Mouse (Mus musculus): ENCODE data around the gene Kcnc2. TPM values are rescaled to one million over a fixed set of nuclear protein-coding genes. Genes with fewer than 3 reads are reported as not detected.
"Not testable (repeated sequence)": the region's sequence is repeated elsewhere in the genome, so short reads cannot be mapped to it uniquely, and the experiment has no call there.

The Kcnc2 gene
- not detected in 2 replicates for total RNA-seq (2017)

DNA sequence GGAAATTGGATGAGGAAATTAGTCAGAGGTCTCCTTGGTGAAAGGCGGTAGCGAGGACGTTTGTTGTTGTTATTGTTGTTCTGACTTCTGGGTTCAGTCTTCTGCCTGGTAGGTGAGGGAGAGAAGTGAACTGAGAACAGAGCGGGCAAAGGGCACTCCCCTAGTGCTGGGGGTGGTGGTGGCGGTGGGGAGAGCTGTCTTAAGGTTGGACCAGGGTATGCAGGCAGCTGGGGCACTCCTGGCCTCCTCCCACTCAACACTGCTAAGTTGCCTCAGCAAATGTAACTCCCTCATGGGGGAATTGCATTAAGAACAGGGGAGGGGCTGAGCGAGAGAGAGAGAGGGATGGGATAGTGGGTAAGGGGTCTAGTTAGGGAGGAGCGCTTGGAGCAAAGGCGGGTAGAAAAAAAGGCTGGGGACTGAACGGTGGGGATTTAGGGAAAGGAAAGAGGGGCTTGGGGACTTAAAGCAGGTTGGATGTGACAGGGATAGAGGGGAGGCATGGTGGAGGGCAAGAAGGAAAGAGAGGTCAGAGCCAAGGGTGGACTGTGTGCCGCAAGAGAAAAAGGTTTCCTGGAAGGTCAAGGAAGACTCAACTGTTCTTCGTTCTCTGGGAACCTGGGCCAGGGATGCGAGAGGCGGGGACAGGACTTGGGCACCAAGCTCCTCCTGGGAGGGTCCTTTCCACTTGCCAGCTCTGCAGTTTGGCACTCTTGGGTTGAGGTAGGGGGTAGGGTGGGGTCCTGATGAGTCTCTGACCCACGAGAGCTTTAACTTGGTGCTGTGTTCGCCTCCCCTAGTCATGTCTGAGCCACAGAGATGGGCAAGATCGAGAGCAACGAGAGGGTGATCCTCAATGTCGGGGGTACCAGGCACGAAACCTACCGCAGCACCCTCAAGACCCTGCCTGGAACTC lies at the start of gene Kcnc2:
Gene Kcnc2, plus strand, starts transcription at position 235 of the 916 bp plus-strand sequence.
- ATAC-seq (ENCODE audit: extremely low read depth, insufficient number of reproducible peaks, low FRiP score, poor library complexity, severe bottlenecking): no peak

DNA sequence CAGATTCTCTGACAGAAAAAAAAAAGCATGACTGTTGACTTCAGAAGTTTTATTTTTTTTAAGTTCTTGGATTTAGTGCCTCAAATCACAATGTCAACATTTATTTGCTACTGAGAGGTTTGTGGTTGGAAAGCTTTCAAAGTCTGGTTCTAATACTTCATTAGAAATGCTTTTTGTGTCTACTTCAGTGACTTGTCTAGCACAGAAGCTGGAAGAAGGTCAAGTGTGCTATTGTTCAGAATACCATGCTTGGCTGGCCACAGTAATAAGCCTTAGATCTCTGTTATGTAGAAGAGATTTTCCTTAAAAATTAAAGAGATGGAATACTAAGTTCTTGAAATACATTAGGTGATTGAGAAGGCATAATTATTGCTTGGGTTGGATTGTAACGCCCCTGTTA lies 43.8 kb upstream of the Kcnc2 start:
- no peak for ATAC-seq (ENCODE audit: extremely low read depth, insufficient number of reproducible peaks, low FRiP score, poor library complexity, severe bottlenecking)

DNA sequence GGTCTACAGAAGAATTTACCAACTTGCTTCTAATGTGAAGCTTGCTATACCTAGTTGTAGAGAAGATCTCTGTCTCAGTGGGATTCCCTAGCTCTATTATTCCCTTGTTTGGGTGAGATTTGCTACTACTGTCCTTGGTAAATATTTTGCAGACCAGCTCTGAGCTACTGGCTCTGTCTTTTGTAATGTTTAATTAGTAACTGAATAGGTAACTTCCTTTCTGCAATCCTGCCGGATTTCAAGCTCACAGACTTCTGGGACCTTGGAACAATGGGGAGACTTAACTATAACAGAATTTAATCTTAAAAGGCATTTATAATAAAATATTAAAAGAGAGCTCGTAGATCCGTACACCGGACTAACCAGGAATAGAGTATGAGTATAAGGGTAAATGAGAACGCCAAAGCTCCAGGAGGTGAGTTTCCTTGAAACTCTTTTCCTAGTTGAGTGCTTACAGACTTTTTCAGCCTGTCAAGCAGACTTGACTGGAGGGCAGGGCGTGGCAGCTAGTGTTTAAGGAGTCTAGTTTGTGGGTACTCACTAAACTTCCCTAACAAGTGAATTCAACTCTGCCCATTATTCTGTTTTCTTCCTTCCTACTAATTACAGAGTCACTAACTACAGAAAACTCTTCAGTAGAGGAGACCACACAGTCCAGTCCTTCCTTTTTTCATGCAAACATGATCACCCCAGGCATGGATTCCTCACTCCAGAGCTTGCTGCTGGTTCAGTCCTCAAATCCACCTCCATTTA lies 41.7 kb upstream of the Kcnc2 start:
- not testable (repeated sequence) for ATAC-seq (ENCODE audit: extremely low read depth, insufficient number of reproducible peaks, low FRiP score, poor library complexity, severe bottlenecking)

DNA sequence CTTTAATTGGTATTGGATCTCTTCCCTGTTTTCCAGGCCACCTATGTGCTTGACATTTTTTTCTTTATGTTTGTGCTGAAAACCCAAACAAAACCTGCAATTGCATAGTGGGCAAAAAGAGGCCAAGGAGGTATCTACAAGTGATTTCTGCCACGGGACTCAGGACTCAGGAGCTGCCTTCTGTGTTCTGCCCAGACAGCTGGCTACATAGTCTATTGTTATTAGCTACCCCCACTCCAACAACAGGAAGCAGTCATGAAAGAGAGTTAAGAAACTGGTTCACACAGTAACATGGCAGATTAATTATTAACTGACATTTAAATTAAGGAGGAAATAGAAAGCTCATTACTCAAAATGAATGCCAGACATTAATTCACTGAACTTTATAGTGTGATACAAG lies 38.2 kb upstream of the Kcnc2 start:
- ATAC-seq (ENCODE audit: extremely low read depth, insufficient number of reproducible peaks, low FRiP score, poor library complexity, severe bottlenecking): not testable (repeated sequence)

DNA sequence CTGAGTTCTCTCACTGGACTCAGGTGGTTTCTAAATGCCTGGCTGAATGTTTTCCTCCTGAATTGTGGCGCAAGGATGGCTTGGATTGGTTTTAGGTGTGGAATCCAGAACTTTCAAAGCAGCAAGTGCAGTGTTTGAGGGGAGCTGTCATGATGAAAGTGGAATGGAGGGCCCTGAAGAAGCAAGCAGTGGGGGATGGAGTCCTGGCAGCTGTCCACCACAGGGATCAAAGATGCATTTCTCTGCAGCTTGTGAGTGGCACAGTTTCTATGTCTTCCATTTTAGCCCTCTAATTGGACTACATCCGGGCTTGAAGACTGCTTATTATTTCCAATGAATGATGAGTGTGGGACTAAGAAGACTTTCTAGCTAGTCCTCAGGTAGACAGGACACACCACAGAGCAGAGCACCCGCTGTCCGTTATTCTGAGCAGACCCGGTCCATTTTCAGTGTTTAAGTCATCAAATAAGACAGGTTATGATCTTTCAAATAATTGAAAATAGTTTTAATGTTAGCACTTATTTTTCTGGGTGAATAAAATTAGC lies 35.5 kb upstream of the Kcnc2 start:
- not testable (repeated sequence) for ATAC-seq (ENCODE audit: extremely low read depth, insufficient number of reproducible peaks, low FRiP score, poor library complexity, severe bottlenecking)

DNA sequence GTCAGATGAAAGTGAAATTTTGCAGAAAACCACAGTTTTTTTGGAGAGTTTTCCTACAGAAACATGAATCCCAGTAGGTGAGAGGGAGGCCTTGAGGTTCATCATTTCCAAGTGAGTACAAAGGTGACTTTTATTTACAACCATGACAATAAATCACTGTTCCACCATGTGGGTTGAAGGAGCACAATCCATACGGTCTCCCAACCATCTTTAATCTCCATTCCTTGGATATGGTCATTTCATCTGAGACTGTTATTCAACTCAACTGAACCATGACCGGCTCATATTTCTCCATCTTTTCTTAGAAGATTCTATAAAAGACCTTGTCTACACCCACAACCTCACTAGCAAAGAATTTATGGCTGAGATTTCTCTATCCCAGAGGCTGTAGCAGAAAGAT lies 22.6 kb upstream of the Kcnc2 start:
- no peak for ATAC-seq (ENCODE audit: extremely low read depth, insufficient number of reproducible peaks, low FRiP score, poor library complexity, severe bottlenecking)

DNA sequence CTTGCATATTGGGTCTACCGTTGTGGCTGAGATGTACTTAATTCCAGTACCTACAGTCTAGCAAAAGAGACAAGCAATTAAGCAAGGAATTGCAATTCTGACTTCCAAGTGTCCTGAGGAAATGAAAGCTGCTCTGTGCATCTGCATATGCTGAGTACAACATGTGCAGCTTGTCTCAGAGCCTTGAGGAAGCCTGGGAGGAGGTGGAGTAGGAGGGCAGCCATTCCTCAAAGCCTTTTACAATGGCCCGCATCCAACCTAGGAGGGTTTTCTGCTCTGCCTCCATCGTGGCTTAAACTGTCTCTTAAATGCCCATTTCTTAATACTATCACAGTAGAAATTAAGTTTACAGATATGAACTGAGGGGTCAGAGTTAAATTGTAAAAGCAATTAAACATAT lies 7.5 kb upstream of the Kcnc2 start:
- no peak for ATAC-seq (ENCODE audit: extremely low read depth, insufficient number of reproducible peaks, low FRiP score, poor library complexity, severe bottlenecking)

DNA sequence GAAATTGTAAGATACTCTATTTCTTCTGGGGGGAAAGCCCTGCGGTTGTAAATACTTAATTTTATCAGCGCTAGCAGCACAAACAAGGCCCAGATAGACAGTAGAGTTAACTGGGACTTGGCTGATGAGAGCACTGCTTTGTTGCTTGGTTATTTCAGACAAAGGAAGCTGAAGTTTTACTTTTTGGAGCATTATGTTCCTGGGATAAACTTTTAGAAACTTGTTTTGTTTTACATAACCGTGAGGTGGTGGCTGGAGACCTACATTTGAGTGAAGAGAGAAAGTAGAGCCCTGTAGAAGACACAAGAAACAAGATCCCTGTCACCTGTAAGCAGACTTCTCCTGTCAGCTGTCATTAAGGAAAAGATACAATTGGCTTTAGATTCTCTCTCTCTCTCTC lies 1.4 kb upstream of the Kcnc2 start:
- ATAC-seq (ENCODE audit: extremely low read depth, insufficient number of reproducible peaks, low FRiP score, poor library complexity, severe bottlenecking): no peak

DNA sequence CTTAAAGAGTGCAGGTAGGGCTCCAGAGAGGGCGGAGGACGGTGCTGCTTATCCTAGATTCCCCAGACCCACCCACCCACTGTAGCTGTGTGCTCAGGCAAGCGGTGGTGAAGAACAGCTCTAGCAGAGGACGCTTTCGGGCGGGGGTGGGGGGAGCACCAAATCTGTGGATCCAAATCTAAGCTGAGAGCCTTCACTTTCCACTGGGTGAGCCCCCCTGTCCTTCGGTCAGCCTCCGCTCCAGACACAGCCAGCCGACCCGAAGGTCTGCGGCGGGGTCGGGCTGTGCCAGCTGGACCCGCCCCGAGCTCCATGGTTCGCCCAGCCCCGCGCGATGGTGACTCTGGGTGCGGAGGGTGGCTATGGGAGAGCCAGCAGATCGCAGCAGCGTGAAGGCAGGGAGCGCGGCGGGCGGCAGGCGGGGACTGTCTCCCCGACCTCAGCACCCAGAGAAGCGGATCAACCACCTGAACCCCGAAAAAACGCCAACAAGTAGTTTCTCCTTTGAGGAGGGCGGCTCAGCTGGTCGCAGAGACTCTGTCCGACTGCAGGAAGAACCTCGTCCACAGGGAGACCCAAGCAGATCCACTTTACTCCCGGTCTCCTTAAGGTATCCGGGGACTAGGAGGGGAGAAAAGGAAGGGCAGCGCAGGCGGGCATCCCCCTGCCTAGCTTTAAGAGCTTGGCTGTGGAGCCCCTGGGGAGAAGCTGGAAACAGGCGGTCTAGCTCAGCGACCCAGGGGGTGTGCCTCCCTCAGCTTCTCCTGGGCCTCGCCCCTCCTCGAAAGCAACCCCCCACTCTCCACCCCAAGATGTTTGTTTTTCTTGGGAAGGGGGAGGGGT lies 761 bp upstream of the Kcnc2 start:
- no peak for ATAC-seq (ENCODE audit: extremely low read depth, insufficient number of reproducible peaks, low FRiP score, poor library complexity, severe bottlenecking)

DNA sequence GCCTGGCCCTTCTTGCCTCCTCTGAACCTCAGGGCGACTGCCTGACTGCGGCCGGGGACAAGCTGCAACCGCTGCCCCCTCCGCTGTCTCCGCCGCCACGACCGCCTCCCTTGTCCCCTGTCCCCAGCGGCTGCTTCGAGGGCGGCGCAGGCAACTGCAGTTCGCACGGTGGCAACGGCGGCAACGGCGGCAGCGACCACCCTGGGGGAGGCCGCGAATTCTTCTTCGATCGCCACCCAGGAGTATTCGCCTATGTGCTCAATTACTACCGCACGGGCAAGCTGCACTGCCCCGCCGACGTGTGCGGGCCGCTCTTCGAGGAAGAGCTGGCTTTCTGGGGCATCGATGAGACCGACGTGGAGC lies 863 bp downstream of the Kcnc2 start:
- ATAC-seq (ENCODE audit: extremely low read depth, insufficient number of reproducible peaks, low FRiP score, poor library complexity, severe bottlenecking): no peak

DNA sequence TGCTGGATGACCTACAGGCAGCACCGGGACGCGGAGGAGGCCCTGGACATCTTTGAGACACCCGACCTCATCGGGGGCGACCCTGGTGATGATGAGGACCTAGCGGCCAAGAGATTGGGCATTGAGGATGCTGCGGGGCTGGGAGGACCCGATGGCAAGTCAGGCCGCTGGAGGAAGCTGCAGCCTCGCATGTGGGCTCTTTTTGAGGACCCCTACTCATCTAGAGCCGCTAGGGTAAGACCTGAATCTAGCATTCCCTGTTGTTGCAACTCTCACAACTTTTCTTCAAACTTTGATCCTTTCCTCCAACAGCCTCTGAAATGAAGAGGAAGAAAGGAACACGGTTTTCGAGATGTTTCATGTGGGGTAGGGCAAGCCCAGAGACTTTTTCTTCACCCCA lies 1.2 kb downstream of the Kcnc2 start:
- no peak for ATAC-seq (ENCODE audit: extremely low read depth, insufficient number of reproducible peaks, low FRiP score, poor library complexity, severe bottlenecking)

DNA sequence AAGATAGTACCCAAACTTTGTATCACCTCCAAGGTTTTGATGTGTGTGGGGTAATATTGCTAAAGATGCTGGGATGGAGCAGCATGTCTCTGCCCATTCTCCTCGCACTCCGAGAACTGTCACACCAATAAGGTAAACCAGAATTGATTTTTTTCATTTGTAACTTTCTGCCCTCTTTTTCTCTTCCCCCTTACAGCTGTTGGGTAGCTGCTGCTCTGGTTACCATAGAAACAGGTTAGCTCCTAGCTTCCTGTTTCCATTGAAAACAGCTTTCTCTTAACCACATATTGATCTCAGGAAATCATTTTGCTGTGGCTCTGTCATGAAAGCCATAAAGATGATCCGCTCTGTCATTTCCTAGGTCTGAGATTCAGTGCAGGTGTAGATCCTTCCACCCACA lies 7.1 kb downstream of the Kcnc2 start:
- ATAC-seq (ENCODE audit: extremely low read depth, insufficient number of reproducible peaks, low FRiP score, poor library complexity, severe bottlenecking): no peak

DNA sequence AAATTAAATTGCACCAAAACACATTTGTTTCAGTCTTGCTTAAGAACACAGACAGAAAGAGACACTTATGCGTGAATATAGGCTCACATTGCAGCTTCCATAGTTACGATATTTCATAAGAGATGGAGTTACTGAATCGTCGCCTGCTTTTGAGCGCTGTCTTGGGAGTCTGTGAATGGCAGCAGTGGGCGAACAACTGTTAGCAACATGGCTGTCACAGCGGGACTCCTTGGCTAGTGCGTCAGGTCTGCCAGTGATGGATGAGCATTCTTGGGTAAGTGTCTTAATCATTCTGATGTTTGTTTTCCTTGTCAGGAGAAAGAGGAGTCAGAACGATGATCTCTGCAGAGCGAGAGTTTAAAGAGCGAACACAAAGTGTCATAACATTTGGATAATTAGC lies 44.2 kb downstream of the Kcnc2 start:
- no peak for ATAC-seq (ENCODE audit: extremely low read depth, insufficient number of reproducible peaks, low FRiP score, poor library complexity, severe bottlenecking)

DNA sequence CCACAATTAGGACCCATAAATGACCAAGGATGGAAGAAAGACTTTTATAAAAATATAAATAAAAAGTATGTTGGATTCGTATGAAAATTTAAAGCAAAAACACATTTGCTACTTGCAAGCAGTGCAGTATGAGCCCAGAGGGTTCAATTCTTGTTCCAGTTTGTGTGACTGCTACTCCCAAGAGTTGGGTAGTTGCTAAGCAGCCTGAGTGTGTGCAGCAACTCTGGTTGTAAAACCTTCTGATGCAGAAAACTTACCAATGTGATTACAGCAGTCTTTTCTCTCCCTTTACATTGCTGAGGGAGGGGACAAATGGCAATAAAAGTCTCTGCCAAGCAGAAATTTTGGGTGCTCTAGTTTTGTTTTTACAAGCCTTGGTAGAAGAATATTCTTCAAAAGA lies 46.9 kb downstream of the Kcnc2 start:
- ATAC-seq (ENCODE audit: extremely low read depth, insufficient number of reproducible peaks, low FRiP score, poor library complexity, severe bottlenecking): no peak

DNA sequence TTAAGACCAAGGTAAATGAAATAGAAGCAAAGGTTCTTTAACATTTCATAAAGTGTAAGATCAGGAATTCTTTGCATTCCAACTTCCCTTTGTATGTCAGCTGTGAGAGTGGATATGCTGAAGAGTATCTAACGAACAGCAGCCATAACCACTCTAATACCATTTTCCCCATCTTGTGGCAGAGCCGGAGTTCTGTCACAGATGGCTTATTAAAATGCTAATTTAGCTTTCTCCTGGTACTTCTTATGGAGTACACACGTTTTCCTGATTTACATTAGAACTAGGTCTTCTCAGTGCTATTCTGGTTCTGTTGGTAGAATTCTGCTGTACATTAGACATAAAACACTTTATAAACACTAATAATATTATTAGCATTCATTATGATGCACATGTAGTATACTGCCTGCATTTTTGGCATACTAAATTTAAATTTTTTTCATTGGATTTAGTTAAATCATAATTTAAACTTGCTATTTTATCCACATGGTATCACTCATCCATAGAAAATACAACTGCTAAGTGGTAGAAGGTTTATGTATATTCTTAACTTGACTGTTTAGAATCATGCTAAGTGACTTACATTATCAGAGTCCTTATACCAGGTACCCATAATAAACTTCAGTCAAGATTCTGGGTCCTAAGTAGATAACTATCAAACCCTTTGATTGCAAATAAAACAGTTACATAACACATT lies 86.9 kb downstream of the Kcnc2 start:
- no peak for ATAC-seq (ENCODE audit: extremely low read depth, insufficient number of reproducible peaks, low FRiP score, poor library complexity, severe bottlenecking)

DNA sequence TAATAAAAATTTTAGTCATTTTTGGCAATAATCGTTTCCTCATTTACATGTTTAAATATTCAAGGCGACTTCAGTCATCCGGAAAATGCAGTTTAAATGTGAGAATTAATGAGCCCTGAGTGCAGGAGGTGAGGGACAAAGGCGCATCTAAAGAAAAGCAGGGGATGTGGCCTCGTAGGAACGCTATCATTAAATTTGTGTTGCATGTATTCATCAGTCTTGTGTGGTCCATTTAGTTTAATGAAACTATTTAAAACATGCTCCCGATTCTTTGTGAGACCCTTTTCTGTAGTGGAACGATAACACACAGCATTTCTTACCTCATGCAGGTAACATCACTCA lies 87.4 kb downstream of the Kcnc2 start:
- no peak for ATAC-seq (ENCODE audit: extremely low read depth, insufficient number of reproducible peaks, low FRiP score, poor library complexity, severe bottlenecking)

DNA sequence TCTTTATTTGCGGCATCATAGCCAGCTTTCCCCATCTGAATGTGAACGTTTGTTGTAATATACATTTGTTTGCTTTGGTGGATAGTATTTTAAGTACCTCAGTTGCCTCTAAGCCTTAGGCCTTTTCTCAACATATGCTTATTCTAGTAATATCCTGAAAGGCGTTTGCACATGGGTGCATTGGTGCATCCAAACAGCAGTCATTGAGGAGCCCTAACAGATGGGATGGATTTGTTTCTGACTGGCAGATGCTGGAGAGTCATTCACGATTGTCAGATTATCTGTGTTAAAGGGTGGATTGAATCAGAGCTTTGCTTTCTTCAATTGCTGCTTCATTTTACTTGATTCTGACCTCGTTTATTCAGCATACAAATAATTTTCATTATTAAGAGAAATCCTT lies 89.8 kb downstream of the Kcnc2 start:
- ATAC-seq (ENCODE audit: extremely low read depth, insufficient number of reproducible peaks, low FRiP score, poor library complexity, severe bottlenecking): no peak

DNA sequence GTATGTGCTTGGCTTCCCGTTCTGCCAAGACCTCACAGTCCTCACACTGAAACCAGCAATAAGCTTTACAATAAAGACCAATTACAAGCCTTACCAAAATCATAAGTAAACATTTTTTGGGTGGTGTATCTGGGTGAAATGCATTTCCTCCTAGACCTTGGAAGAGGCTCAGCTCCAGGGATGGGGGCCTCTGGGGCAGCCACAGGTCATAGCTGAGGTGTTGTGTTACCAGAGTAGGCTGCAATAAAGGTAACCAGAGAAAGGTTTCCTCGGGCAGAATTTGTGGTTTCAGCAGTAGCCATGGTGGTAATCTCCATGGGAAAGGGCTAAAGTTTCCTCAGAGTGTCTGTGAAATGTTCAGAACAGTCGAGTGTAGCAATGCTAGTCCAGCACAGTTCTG lies 97.4 kb downstream of the Kcnc2 start:
- ATAC-seq (ENCODE audit: extremely low read depth, insufficient number of reproducible peaks, low FRiP score, poor library complexity, severe bottlenecking): no peak

DNA sequence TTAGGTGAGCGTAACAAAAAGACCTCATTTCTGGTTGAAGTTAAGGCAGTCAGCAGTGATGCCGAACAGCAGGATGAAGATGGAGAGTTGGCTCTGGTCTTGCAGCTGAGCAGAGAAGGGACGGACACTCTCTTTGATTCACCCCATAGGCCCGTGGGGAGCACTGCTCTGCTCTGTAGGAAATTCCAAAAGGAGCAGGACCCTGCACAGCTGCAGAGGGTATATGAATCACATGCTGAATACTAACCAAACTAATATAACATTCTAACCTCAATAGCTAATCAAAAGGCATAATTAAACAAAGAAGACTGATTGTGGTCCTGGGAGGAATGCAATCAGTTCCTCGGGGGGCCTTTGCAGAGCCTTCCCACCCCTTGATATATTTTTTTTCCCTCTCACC lies 106.2 kb downstream of the Kcnc2 start:
- no peak for ATAC-seq (ENCODE audit: extremely low read depth, insufficient number of reproducible peaks, low FRiP score, poor library complexity, severe bottlenecking)

Measured in neutrophil, adult 5-6 weeks (primary cell).